Mouse (Mus musculus) bone marrow macrophage, adult 2 months (primary cell): ENCODE results near the gene Ptpa. TPM values are rescaled to one million over a fixed set of nuclear protein-coding genes. Genes with fewer than 3 reads are reported as not detected.

Source experiments
- H3K27ac ChIP-seq: 2 replicates; pipeline ENCODE4 v1.5.1; 2012; ENCODE audit warnings: low read depth, low read length; ENCODE audit not compliant: insufficient read depth
- H3K4me1 ChIP-seq: 2 replicates; pipeline ENCODE4 v1.6.1; 2012; ENCODE audit warnings: low read length; ENCODE audit not compliant: control insufficient read depth, insufficient read depth
- H3K4me3 ChIP-seq: 2 replicates; pipeline ENCODE4 v1.5.1; 2012; ENCODE audit warnings: mild to moderate bottlenecking, low read length, moderate library complexity; ENCODE audit not compliant: insufficient read depth
- CTCF ChIP-seq: IDR thresholded peaks from 2 replicates; pipeline ENCODE4 v1.5.1; 2012; ENCODE audit warnings: low read depth, mild to moderate bottlenecking, low read length, moderate library complexity
- POLR2A ChIP-seq: IDR thresholded peaks from 2 replicates; pipeline ENCODE4 v1.6.1; 2012; ENCODE audit warnings: mild to moderate bottlenecking, low read depth, low read length, borderline replicate concordance
- polyA plus RNA-seq: library from polyadenylated mRNA; stranded (reverse); fragments of >200 nt; gene quantifications from 2 replicates; pipeline ENCODE4 v1.2.4, GENCODE M21; 2012; ENCODE audit not compliant: missing spikeins, insufficient read depth, insufficient read length

Ptpa gene
- polyA plus RNA-seq, 1 experiment = 110 TPM

GRCm38 (mm10) chr2:30385591-30385990, 30.2 kb upstream of the Ptpa start:
- no peak overlapping the region for H3K27ac ChIP-seq
- no peak overlapping the region for H3K4me3 ChIP-seq
- peaks cover 11% of the 10 kb centered on the region for H3K4me1 ChIP-seq
- no peak for TF ChIP-seq CTCF
- no peak for TF ChIP-seq POLR2A

GRCm38 (mm10) chr2:30386913-30387312, 28.9 kb upstream of the Ptpa start:
- H3K4me1 ChIP-seq = peaks cover 17% of the 10 kb centered on the region
- TF ChIP-seq CTCF = no peak
- no peak for TF ChIP-seq POLR2A
- H3K27ac ChIP-seq = no peak overlapping the region

GRCm38 (mm10) chr2:30389000-30389399, 26.8 kb upstream of the Ptpa start:
- no peak overlapping the region for H3K27ac ChIP-seq
- TF ChIP-seq CTCF (no peak), POLR2A (no peak)
- peaks cover 24% of the 10 kb centered on the region for H3K4me1 ChIP-seq
- H3K4me3 ChIP-seq = no peak overlapping the region

More at GRCm38 (mm10) chr2:30386913-30387312, 28.9 kb upstream of the Ptpa start:
- H3K4me3 ChIP-seq = no peak overlapping the region

GRCm38 (mm10) chr2:30392114-30392576, 23.7 kb upstream of the Ptpa start, which contains the start of gene Dolpp1:
Dolpp1 (plus strand) TSS chr2:30392254.
- Histone ChIP-seq H3K27ac (peak within 1 kb of the TSS; percentile 79), H3K4me3 (peak within 1 kb of the TSS; percentile 93), H3K4me1 (peaks cover 33% of the 10 kb centered on the region)
- TF ChIP-seq CTCF (no peak), POLR2A (no peak)

GRCm38 (mm10) chr2:30392577-30393369, 23.1 kb upstream of the Ptpa start:
- peak overlapping the region; percentile 93 for H3K4me3 ChIP-seq
- TF ChIP-seq CTCF (no peak), POLR2A (no peak)
- H3K4me1 ChIP-seq = peaks cover 33% of the 10 kb centered on the region
- peak overlapping the region; percentile 79 for H3K27ac ChIP-seq

- TF ChIP-seq CTCF (0 out of 2 replicates have a peak, but pooled peaks have one; percentile 6), POLR2A (no peak)
- H3K27ac ChIP-seq = peak overlapping the region; percentile 79
- peaks cover 33% of the 10 kb centered on the region for H3K4me1 ChIP-seq
- peak overlapping the region; percentile 93 for H3K4me3 ChIP-seq
Observed at GRCm38 (mm10) chr2:30393370-30393656, 22.5 kb upstream of the Ptpa start.

- Histone ChIP-seq H3K4me1 (peaks cover 31% of the 10 kb centered on the region), H3K27ac (peak overlapping the region; percentile 37; the same call in 1 of the 2 replicates), H3K4me3 (no peak overlapping the region)
- TF ChIP-seq POLR2A (no peak), CTCF (no peak)
Observed at GRCm38 (mm10) chr2:30395757-30396156, 20.1 kb upstream of the Ptpa start.

GRCm38 (mm10) chr2:30396246-30396645, 19.6 kb upstream of the Ptpa start:
- Histone ChIP-seq H3K4me3 (no peak overlapping the region), H3K4me1 (peaks cover 30% of the 10 kb centered on the region), H3K27ac (no peak overlapping the region)
- TF ChIP-seq CTCF (no peak), POLR2A (no peak)

GRCm38 (mm10) chr2:30397986-30398512, 17.8 kb upstream of the Ptpa start:
- TF ChIP-seq CTCF (no peak), POLR2A (no peak)
- H3K27ac ChIP-seq = no peak overlapping the region
- H3K4me1 ChIP-seq = peaks cover 26% of the 10 kb centered on the region
- no peak overlapping the region for H3K4me3 ChIP-seq
